Mouse (Mus musculus) brain, embryonic 14.5 days (tissue): ENCODE results near the gene Golm1. TPM values are rescaled to one million over a fixed set of nuclear protein-coding genes. Genes with fewer than 3 reads are reported as not detected.
"Not testable (repeated sequence)": the region's sequence is repeated elsewhere in the genome, so short reads cannot be mapped to it uniquely, and the experiment has no call there.

Experiments
- DNase-seq: peaks from one replicate; pipeline ENCODE4 v3.0.0-alpha.2; 2011; ENCODE audit warnings: low read depth
- CTCF ChIP-seq: fragments of 200-500 bp; IDR thresholded peaks from 2 replicates; pipeline ENCODE4 v1.5.1; 2012; ENCODE audit warnings: inconsistent platforms, mild to moderate bottlenecking, moderate library complexity, borderline replicate concordance; ENCODE audit not compliant: insufficient read depth, insufficient read length; ENCODE audit errors: extremely low read depth
- POLR2A ChIP-seq: fragments of 200-500 bp; IDR thresholded peaks from 2 replicates; pipeline ENCODE4 v1.6.1; 2012; ENCODE audit warnings: mild to moderate bottlenecking, inconsistent platforms, borderline replicate concordance; ENCODE audit not compliant: poor library complexity, insufficient read depth, insufficient read length, severe bottlenecking; ENCODE audit errors: extremely low read depth
- polyA plus RNA-seq: library from polyadenylated mRNA; depleted of rRNA; stranded (reverse); fragments of >200 nt; gene quantifications from 2 replicates; pipeline ENCODE4 v1.2.3, GENCODE M21; 2012

The Golm1 gene
- polyA plus RNA-seq, 1 experiment: 25.8 TPM

- no peak for TF ChIP-seq POLR2A
- TF ChIP-seq CTCF: no peak
- no peak for DNase-seq
Measured at GRCm38 (mm10) chr13:59618463-59618862, 57.1 kb downstream of the Golm1 start.

- no peak for TF ChIP-seq CTCF
- no peak for TF ChIP-seq POLR2A
- DNase-seq: no peak
Measured at GRCm38 (mm10) chr13:59615554-59615953, 60.1 kb downstream of the Golm1 start.

DNA sequence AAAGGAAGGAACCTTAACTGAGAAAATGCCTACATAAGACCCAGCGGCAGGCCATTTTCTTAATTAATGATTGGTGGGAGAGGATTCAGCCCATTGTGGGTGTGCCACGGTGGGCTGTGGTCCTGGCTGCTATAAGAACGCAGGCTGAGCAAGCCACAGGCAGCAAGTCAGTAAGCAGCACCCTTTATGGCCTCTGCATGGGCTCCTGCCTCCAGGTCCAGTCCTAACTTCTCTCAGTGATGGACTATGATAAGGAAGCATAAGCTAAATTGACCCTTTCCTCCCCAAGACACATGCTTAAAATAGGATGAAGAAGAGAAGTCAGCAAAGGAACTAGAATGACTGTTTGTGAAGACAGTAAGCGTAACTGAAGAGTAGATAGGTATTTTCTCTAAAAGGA lies 60.5 kb downstream of the Golm1 start:
- DNase-seq: no peak
- no peak for TF ChIP-seq CTCF
- TF ChIP-seq POLR2A: no peak

- DNase-seq: no peak
- TF ChIP-seq POLR2A (no peak), CTCF (no peak)
Measured at GRCm38 (mm10) chr13:59613868-59614267, 61.7 kb downstream of the Golm1 start.

DNA sequence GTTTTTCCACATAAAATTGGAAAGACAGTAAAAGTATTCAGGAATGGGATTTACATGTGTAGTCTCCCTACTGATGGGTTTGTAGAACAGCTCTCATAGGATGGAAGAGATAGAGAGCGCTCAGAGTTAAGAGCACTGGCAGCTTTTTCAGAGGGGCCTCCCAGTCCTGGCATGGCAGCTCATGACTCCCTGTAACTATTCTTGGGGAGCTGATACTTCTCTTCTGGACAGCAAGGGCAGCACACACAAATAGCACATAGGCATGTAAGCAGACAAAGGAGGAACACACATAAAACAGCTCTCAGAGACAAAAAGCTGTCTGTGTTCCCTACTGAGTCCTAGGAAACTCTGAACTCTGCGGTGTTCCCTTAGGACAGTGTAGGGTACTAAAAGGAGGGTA lies 65.2 kb downstream of the Golm1 start:
- TF ChIP-seq CTCF (no peak), POLR2A (no peak)
- DNase-seq: no peak

- TF ChIP-seq CTCF (no peak), POLR2A (no peak)
- DNase-seq: no peak
Measured at GRCm38 (mm10) chr13:59609885-59610284, 65.7 kb downstream of the Golm1 start.

- no peak for TF ChIP-seq POLR2A
- no peak for TF ChIP-seq CTCF
- no peak for DNase-seq
Measured at GRCm38 (mm10) chr13:59605221-59605922, 70.2 kb downstream of the Golm1 start.

- TF ChIP-seq CTCF (no peak), POLR2A (no peak)
- DNase-seq: no peak
Measured at GRCm38 (mm10) chr13:59604511-59604910, 71.1 kb downstream of the Golm1 start.

- no peak for DNase-seq
- TF ChIP-seq CTCF: no peak
- no peak for TF ChIP-seq POLR2A
Measured at GRCm38 (mm10) chr13:59603096-59603495, 72.5 kb downstream of the Golm1 start.

- TF ChIP-seq POLR2A (no peak), CTCF (no peak)
Measured at GRCm38 (mm10) chr13:59592630-59593029, 83.0 kb downstream of the Golm1 start.

DNA sequence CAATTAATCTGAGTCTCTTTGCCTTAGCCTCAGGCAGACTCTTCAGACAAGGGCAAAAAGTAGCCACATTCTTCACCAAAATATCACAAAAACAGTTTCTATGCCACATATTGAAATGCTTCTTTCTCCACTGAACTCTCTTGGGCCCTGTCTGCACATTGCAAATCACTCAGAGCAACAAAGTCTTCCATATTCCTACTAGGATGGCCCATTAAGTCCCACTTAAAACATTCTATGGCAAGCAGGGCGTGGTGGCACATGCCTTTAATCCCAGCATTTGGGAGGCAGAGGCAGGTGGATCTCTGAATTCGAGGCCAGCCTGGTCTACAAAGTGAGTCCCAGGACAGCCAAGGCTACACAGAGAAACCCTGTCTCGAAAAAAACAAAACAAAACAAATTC lies 83.6 kb downstream of the Golm1 start:
- DNase-seq: not testable (repeated sequence)

More at GRCm38 (mm10) chr13:59592630-59593029, 83.0 kb downstream of the Golm1 start:
- DNase-seq: no peak

GRCm38 (mm10) chr13:59590691-59591090 lies 84.9 kb downstream of the Golm1 start:
- DNase-seq: no peak
- TF ChIP-seq POLR2A: no peak
- TF ChIP-seq CTCF: no peak
